Mouse (Mus musculus): ENCODE measurements at regions not wholly inside any gene's neighbourhood (a gene's known extent, or its start where the extent isn't known, plus 50 kb on each side); places are given as distances from the start of the nearest gene placed in this dataset.

- DNase-seq (ENCODE audit: extremely low spot score in 1 of 2, low spot score in 1 of 2): no peak
Measured at GRCm38 (mm10) chr17:84107946-84108686, 79.6 kb downstream of the Zfp36l2 start.

- DNase-seq (ENCODE audit: extremely low spot score in 1 of 2, low spot score in 1 of 2): no peak
Measured at GRCm38 (mm10) chr17:84107497-84107896, 80.2 kb downstream of the Zfp36l2 start.

GRCm38 (mm10) chr17:84104242-84104641, 83.5 kb downstream of the Zfp36l2 start:
- no peak for DNase-seq (ENCODE audit: extremely low spot score in 1 of 2, low spot score in 1 of 2)

- DNase-seq (ENCODE audit: extremely low spot score in 1 of 2, low spot score in 1 of 2): no peak
Measured at GRCm38 (mm10) chr17:84103344-84103743, 84.4 kb downstream of the Zfp36l2 start.

GRCm38 (mm10) chr17:84101652-84102051, 86.1 kb downstream of the Zfp36l2 start:
- DNase-seq (ENCODE audit: extremely low spot score in 1 of 2, low spot score in 1 of 2): no peak

GRCm38 (mm10) chr17:84100523-84100922, 87.2 kb downstream of the Zfp36l2 start:
- no peak for DNase-seq (ENCODE audit: extremely low spot score in 1 of 2, low spot score in 1 of 2)

GRCm38 (mm10) chr17:84099737-84100136, 88.0 kb downstream of the Zfp36l2 start:
- DNase-seq (ENCODE audit: extremely low spot score in 1 of 2, low spot score in 1 of 2): no peak

GRCm38 (mm10) chr17:84097871-84098430, 89.8 kb downstream of the Zfp36l2 start:
- DNase-seq (ENCODE audit: extremely low spot score in 1 of 2, low spot score in 1 of 2): no peak

GRCm38 (mm10) chr17:84097286-84097685, 90.5 kb downstream of the Zfp36l2 start:
- no peak for DNase-seq (ENCODE audit: extremely low spot score in 1 of 2, low spot score in 1 of 2)

GRCm38 (mm10) chr17:84096345-84097260, 91.1 kb downstream of the Zfp36l2 start:
- peak; percentile 49 to 52 for DNase-seq (ENCODE audit: extremely low spot score in 1 of 2, low spot score in 1 of 2)

- no peak for DNase-seq (ENCODE audit: extremely low spot score in 1 of 2, low spot score in 1 of 2)
Measured at GRCm38 (mm10) chr17:84095829-84096228, 91.9 kb downstream of the Zfp36l2 start.

GRCm38 (mm10) chr17:84095089-84095488, 92.7 kb downstream of the Zfp36l2 start:
- DNase-seq (ENCODE audit: extremely low spot score in 1 of 2, low spot score in 1 of 2): no peak

GRCm38 (mm10) chr17:84086394-84086793, 101.4 kb downstream of the Zfp36l2 start:
- DNase-seq (ENCODE audit: extremely low spot score in 1 of 2, low spot score in 1 of 2): no peak

- DNase-seq (ENCODE audit: extremely low spot score in 1 of 2, low spot score in 1 of 2): no peak
Measured at GRCm38 (mm10) chr17:84085721-84086120, 102.0 kb downstream of the Zfp36l2 start.

- no peak for DNase-seq (ENCODE audit: extremely low spot score in 1 of 2, low spot score in 1 of 2)
Measured at GRCm38 (mm10) chr17:84085232-84085631, 102.5 kb downstream of the Zfp36l2 start.

GRCm38 (mm10) chr17:84083307-84084263, 104.2 kb downstream of the Zfp36l2 start:
- DNase-seq (ENCODE audit: extremely low spot score in 1 of 2, low spot score in 1 of 2): no peak

- DNase-seq (ENCODE audit: extremely low spot score in 1 of 2, low spot score in 1 of 2): no peak
Measured at GRCm38 (mm10) chr17:84082571-84082970, 105.2 kb downstream of the Zfp36l2 start.

- DNase-seq (ENCODE audit: extremely low spot score in 1 of 2, low spot score in 1 of 2): peak in 1 of 2 experiments; percentile 37
Measured at GRCm38 (mm10) chr17:84081751-84082352, 105.9 kb downstream of the Zfp36l2 start.

- DNase-seq (ENCODE audit: extremely low spot score in 1 of 2, low spot score in 1 of 2): no peak
Measured at GRCm38 (mm10) chr17:84075081-84075938, 112.4 kb downstream of the Zfp36l2 start.
